Mouse (Mus musculus) cerebellum, adult 18-20 months (tissue): Measurements from ENCODE around the gene Lmo4.

Source experiments
- DNase-seq, 2 experiments: peaks; one replicate each; pipeline ENCODE4 v3.0.0; 2021

Gene Lmo4

DNA sequence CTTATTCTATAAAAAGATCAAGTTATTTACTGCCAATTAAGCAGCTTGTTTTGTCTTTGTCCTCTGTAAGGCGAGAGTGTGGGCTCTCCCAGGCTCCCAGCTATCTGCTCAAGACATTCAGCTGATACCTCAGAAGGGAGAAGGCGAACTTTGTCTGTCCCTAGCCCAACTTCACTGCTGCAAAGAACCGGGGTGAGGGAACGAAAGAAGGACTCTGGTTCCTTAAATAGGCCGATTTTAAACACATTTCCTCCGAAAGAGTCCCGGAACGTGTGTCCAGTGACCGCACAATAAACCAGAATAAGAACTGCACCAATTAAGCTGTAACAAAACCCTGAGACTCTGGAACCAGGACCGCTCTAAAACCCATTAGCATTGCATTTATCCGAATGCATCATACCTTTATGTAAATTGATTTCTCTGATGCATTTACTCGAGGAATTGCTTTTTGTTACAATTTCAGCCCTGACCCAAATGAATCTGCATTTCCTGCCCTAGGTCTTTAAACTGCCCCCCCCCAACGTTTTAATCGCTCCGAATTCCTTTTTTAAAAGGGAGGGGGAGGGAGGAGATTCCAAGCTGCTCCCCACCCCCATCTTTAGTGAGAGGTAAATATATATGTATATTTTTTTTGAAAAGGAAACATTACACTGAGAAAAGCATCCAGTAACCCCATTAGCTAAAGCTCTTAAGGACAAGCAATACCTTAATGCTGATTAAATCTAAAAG lies 1.6 kb downstream of the Lmo4 start:
- DNase-seq, result peak; percentile 8 to 30

DNA sequence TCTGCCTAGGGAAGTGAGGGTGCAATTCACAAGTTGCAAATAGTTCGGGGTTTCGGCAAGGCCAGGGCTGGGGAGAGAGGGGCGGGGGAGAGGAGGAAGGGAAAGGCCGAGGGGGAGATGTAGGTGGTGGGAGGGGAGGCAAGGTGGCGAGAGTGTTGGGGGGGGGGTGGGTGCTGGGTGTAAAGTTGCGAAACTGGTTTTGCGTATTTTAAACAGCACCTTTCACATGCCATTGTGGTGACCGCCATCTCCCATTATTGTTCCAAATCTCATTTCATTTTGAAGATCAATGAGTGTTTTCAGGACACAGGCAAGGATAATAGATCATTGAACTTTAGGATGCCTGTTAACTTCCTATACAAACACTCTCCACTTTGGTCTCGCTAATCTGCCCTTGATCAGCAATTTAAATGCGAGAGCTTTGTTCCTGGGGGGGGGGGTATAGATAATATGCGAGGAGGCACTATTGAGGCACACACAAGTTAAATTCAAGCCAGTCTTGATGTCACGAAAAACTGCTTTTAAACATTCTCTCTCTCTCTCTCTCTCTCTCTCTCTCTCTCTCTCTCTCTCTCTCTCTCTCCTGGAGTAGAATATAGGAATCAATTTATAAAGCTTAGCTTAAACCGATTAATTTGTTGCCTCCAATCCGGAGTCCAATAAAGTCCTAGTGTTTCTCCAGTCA lies 2.3 kb downstream of the Lmo4 start:
- no peak for DNase-seq

DNA sequence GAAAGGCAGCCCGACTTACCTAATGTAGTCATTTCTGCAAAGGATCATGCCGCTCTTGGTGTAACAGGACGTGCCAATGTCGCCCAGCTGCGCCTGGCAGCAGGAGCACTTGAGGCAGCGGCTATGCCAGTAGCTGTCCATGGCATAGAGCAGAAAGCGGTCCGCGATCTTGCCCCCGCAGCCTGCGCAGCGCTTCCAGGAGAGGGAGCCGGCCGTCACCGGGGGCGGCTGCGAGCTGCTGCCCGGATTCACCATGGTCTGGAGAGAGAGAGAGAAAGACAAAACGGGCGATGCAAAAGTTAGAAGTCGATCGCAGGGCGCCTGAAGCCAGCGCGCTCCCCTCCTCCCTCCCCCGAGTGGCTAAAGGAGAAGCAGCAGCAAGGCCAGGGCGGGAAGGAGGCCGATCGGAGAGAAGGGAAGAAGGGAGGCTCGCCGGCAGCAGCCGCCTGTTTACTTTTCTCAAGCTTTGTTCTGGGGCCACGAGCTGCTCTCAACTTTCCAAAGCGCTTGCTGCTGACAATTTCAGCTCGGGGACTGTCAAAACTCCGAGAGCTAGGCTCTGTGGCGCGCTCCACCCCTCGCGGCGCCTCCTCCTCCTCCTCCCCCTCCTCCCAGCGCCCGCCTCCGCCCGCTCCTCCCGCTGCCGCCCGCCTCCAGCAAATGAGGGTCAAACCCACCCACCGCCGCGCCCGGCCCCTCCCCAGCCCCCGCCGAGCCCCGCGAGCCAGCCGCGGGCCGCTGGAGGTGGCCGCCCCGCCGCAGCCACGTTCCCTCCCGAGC lies 3.0 kb downstream of the Lmo4 start:
- peak; percentile 63 to 65 for DNase-seq

DNA sequence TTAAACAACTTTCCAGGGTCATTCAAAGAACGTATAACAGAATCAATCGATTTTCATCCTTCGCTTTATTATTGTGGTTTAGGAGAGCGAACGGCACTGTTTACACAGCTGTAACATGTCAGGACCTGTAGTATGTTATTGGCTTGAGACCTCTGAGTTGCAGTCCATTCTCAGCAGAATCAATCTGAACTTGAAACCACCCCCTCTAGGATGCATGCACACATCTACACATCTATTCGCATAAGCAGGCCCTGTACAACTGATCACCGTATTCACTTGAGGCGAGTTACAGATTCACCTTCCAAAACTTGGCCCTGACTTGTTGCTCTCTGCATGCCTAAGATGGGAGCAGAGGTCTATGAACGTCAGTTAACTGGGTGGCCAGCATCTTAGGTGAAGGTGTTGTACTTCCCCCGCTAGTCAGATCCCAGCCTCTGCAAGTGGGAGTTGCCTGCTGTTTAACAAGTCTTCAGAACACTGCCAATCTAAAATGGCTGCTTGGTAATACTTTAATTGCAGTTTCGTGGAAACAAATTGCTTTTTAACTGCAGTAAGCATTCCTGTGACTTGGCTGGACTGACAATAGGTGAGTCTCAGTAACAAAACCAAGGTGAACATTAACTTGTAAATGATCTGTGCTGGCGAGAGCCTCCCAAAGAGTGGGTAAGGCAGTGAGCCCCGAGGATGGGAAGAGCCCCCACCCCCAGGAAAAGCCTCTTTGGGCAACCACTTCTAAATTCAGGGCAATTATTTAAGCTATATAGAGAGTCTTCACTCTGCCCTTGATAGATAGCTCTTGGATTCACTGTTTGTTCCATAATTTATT lies 19.5 kb downstream of the Lmo4 start:
- no peak for DNase-seq

DNA sequence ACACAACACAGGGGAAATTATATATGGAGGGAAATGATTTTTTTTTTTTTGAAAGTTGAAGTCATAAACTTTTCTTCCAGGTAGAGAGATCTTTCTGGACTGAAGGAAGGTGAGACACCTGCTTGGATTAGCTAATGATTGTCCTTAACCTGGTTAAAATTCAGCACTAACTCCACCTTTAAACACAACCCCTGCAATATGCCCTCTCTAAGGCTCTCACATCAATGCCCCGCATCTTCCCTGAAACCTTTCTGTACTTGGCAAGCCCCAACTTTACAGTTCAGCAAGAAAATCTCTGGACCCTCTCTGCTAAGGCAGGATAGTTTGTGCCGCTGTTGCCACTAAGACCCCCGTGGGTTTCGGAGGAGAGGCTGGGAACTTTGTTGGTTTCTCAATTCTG lies 20.1 kb downstream of the Lmo4 start:
- DNase-seq, result no peak

DNA sequence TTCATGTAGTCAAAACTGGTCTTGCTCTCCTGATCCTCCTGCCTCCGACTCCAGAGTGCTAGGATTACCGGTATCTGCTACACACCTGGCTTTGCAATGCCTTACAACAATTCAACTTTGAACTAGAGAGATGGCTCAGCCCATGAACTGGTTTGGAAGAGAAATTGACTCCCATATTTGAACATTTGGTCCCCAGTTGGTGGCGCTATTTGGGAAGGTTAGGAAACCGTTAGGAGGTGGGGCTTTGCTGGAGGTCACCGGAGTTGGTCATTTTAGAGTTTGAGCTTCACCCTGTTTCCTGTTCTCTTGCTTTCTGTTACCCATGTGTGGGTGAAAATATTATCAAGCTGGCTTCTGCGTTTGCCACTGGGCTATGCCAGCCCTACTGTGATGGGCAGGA lies 22.8 kb downstream of the Lmo4 start:
- DNase-seq, result no peak

DNA sequence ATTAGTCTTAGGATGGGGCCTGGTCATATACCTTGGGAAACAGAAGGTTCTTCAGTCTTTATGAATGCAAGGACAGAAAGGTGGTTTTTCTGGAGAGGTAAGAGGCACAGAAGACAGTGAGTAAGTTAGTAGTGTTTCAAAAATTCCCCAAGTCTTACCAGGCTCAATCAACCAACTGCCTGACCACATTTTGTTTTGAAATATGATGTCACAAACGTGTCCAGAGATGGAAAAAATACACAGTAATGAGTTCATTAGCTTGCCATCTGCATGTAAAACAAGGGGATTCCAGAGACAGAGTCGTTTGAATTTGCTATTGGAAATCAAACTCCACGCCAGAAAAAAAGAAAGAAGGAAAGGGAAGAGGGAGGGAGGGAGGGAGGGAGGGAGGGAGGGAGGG lies 26.1 kb downstream of the Lmo4 start:
- DNase-seq, result no peak

DNA sequence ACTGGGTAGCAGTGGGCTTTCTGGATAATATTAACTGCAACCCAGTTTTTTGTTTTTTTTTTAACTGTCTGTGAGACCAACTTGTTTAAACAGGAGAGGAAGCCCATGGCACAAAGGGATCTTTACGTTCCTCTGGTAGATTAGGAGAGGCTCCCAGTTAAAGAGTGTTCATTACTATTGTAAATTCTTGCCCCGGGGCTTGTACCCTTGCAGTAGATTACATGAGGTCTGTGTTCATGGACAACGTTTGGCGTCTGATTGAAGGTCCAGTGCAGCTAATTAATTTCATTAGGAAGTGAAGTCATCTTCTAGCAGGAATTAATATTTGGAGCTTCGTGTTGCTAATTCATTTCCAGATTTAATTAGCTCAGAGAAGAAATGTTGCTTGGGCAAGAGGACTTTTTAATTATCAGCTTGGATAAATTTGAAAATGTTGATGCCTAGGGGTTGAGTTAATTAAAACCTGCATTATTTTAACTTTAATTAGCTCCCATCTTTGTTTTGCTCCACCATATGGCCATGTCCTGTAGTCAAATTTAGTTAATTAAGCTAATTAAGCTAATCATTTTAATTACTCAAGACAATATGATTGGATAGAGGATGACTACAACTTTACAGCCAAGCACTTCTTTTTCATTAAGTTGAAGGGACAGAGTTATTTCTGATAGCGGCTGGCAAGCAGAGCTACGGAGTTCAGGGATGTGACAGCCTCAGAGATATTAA lies 31.0 kb downstream of the Lmo4 start:
- DNase-seq, result no peak

DNA sequence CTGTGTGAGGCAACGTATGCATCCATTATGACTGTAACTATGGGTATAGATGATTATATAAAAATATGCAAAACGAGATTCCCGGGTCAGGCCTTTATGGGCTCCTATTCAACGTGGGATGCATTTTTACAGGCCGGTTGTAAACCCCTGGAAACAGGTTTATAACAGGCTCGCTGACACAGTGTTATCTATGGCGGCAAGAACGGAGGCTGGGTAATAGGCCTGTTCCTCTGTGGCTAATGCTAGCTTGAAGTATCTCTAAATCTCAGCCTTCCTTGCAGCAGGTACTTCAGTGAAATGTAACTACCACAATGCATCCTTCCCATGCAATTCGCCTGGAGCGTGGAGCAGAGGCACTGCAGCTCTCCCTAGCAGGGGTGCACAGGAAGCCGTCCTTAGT lies 31.9 kb downstream of the Lmo4 start:
- DNase-seq, result no peak

DNA sequence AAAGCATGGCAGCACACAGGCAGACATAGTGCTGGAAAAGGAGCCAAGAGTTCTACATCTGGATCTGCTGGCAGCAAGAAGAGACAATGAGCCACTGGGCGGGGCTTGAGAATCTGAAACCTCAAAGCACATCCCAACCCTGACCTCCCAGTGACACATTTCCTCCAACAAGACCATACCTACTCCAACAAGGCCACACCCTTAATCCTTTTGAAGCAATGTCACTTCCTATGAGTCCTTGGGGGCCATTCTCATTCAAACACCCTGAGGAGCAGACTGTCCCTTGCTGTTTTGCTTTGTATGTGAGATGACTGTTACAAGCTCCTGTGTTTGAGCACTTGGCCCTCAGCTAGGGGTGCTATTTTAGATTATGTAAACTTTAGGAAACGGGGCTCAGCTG lies 33.3 kb downstream of the Lmo4 start:
- no peak for DNase-seq

DNA sequence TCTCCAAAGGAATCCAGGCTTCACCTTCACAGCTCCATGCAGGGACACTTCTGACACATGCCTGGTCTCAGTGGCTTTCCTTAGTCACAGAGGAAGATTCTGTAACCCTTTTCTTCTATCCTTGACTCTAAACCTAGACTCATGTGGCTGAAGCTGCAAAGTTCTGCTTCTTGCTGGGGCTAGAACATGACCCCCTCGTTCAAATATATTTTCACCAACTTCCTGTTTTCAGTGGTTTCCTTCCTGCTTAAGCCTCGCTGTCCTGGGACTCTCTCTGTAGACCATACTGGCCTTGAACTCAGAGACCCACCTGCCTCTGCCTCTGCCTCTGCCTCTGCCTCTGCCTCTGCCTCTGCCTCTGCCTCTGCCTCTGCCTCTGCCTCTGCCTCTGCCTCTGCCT lies 34.5 kb downstream of the Lmo4 start:
- DNase-seq, result no peak

DNA sequence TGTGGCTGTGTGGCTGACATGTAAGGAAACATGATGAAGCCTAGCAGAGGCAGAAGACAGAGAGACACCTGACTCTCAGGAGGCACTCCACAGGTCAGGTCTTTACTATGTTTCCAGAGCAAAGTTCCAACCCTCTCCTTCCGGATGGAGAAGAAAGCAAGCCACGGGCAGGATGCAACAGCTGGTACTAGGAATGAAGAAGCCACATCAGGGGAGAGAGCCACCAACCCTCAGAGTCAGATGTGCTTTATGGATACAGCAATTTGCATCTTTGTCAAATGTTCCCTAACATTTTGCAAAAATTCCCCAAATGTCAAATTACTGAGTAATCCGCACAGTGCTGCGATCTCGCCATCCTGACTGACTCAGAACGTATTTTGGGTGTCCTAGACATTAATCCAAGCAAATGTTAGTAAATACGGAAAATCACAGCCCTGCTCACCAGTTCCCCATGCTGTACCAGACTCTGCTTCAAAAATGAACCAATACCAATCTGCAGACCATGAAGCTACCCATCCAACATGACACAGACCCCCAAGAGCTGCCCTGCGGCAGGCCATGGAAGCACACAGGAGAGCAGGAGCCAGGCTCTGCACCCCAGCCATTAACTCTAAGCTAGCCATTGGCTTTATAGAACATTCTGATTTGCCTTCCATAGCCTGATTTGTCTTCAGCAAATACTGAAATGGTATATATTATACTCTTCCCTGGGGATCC lies 38.4 kb downstream of the Lmo4 start:
- no peak for DNase-seq

DNA sequence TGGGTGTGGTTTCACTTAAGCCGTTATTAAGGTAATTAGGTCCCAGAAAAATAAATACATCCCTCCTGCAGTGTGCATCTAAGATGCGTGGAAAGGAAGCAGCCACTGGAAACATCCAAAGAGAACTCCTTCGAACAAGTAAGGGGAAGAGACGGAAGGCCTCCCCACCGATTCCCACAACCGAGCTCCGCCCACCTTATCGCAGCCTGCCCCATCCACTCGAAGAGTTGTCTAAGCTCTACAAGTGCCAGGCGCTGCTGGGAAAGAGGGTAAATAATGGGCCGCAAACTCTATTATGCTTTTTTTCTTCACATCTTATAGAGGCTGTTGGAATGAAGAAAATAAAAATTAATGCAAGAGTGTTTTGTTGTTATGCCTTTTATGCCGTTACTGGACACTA lies 39.6 kb downstream of the Lmo4 start:
- DNase-seq, result no peak

DNA sequence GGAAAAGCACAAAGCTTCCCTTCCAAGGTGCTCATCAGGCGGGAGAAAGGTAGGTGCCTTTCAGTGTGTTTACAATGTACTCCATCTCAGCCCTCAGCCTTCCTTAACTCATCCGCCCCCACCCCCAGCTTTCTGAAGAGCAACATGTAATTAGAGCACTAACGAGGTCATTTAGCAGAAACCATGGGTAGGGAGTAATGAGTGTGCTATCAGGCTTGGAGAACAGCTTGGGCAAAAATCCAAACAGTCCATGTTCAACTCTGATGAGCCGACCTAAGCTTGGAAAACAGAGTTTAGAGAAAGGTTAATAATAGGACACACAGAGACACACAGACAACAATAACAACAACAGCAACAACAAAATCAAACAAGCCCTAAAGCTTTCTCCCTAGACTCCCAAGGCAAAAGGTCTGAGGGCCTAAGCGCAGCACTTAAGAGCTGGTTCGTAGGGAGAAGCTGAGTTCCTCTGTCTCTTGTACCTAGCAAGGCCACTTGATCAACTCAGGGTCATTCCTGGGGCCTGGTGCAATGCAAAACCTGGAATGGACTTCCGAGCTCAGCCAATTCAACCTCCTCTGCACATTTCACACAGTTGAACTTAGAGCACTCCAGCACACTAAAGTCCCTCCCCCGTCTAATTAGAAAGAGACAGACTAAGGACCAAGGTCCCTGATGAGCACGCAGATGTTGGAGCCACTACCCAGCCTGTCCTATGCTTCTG lies 40.2 kb downstream of the Lmo4 start:
- DNase-seq, result no peak

DNA sequence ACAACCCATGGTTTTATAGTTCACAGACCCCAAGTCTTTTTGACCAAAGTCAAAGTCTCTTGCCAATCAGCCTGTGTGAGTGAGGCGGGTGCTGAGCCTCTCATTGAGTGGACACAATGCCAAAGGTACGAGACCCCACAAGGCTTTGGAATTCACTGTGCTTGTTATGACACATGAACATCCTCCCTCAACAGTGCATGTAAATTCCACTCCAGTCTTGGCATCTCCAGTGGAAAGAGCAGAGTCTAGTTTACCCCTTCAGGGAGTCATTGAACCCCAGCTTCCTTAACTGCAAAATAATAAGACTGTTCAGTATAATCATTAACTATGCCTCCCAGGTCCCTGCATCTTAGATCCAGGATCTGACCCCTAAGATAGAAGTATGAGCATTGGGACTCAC lies 41.3 kb downstream of the Lmo4 start:
- DNase-seq, result no peak

DNA sequence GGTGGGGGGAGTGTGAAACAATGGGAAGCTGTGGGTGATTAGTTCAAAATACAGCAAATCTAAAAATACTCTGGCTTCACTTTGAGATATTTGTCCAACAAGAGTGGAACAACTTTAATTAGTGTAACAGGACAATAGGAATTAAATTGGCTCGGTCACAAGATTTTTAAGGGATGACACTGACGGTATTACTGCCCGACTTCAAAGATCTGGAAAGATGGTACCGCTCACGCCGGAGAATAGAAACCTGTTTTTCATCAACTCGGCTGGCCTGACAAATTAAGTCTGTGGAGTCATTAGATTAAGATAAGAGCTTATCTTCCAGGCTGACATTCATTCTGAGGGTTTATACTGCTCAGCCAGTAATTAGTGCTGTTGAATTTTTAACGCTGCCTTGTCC lies 42.9 kb downstream of the Lmo4 start:
- DNase-seq, result no peak

DNA sequence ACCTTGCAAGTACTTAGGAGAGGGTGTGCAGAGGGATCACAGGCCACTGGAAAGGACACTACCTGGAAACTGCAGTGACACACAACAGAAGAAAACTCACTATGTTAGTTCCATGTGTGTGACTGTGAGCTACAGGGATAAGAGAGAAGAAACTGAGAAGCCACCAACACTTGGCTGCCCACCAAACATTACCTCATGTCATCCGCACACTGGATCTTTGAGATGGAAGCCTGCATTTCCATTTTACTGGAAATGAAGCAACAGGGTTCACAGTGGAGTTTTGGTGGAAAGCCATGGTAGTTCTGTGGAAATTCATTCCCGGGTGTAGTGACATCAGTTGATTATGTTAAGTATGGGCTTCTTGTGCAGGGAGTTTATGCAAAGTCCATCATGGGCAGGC lies 43.8 kb downstream of the Lmo4 start:
- DNase-seq, result no peak

DNA sequence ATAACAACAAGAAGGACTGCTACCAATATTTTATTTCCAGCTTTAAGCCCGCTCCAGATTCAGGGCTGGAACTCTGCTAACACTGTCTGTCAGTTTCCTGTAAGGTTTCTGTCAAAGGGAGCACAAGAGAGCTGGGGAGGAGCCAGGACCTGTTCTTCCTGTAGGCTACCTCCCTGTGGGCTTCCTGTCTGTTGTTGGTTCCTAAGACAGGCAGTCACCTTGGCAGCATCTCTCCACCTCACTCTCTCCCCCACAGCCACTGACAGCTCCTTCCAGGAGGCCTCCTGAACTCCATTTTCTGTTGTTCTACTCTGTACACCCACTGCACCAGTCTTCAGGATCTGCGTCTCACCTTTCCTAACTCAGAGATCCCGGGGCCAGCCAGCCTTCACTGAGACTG lies 49.3 kb downstream of the Lmo4 start:
- no peak for DNase-seq

DNA sequence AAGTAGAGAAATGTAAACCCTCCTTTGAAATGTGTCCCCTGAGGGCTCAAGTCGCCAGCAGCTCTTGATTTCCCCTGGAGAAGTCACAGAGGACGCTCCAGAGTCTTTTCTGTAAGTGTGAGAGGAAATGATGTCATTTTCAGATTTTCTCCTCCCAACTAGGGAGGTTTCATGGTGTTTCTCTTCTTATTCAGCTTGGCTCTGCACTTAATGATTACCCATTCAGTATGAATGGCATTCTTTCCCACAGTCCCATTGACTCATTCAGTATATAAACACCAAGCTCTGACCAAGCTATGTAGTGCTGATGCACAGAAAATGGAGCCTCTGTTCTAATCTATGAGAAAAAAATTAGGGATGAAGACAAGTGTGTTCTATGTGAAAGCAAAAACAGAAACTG lies 51.6 kb downstream of the Lmo4 start:
- no peak for DNase-seq

DNA sequence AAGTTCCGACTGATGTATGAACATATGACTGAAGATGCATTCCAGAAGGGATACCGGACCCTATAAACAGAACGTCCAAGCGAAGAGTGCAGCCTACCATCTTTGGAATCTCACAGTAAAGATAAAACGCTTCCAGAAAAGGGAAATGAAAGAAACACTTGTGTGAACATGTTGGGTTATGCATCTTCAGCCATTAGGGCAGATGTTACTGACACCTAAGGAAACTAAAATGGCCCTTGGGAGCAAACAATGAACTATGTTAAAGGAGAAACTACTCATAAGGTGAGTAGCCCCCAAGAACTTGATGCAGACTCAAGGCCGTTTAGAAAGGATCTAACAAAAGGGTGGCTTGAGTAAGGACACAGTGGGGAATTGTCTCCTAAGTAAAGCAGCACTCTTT lies 54.0 kb downstream of the Lmo4 start:
- no peak for DNase-seq

DNA sequence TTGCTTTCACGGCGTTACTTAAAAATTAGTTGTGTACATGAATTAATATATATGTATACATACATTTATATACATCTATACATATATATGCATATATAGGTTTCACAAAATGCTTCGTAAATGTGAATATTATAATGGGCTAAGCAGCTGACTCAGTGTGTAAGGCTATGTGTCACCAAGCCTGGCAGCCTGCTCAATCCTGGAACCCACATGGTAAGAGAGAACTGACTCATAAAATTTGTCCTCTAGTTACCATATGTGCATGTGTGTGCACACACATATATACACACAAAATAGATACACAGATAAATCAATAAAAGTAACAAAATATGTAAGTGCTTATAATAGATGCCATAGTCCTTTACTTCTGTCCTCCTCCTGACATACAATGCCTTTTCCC lies 56.8 kb downstream of the Lmo4 start:
- DNase-seq, result no peak
